Mouse (Mus musculus) right cerebral cortex, postnatal 14 days (tissue): ENCODE measurements around the gene Prf1.

ENCODE experiments used
- DNase-seq: peaks from one replicate; pipeline ENCODE4 v3.0.0; 2022

Prf1 gene

GRCm38 (mm10) chr10:61290479-61290878 is 7.2 kb upstream of the Prf1 start:
- DNase-seq, result no peak

GRCm38 (mm10) chr10:61294242-61294641 is 3.4 kb upstream of the Prf1 start:
- DNase-seq, result no peak

- no peak for DNase-seq
Observed at GRCm38 (mm10) chr10:61296713-61297445, 754 bp upstream of the Prf1 start.

- no peak for DNase-seq
Observed at GRCm38 (mm10) chr10:61300996-61301395, 3.4 kb downstream of the Prf1 start.

GRCm38 (mm10) chr10:61304046-61304445 is 6.4 kb downstream of the Prf1 start:
- DNase-seq, result no peak

- DNase-seq, result no peak
Observed at GRCm38 (mm10) chr10:61305928-61306590, 8.4 kb downstream of the Prf1 start.

GRCm38 (mm10) chr10:61308706-61309320 is 11.2 kb downstream of the Prf1 start:
- no peak for DNase-seq

GRCm38 (mm10) chr10:61312159-61312558 is 14.5 kb downstream of the Prf1 start:
- no peak for DNase-seq

- no peak for DNase-seq
Observed at GRCm38 (mm10) chr10:61312754-61313153, 15.1 kb downstream of the Prf1 start.

- no peak for DNase-seq
Observed at GRCm38 (mm10) chr10:61313750-61314149, 16.1 kb downstream of the Prf1 start.

- DNase-seq, result no peak
Observed at GRCm38 (mm10) chr10:61315324-61315880, 17.8 kb downstream of the Prf1 start.

GRCm38 (mm10) chr10:61318527-61318926 is 20.9 kb downstream of the Prf1 start:
- DNase-seq, result no peak

GRCm38 (mm10) chr10:61324717-61325116 is 27.1 kb downstream of the Prf1 start:
- no peak for DNase-seq

- DNase-seq, result no peak
Observed at GRCm38 (mm10) chr10:61325782-61326328, 28.2 kb downstream of the Prf1 start.

- DNase-seq, result no peak
Observed at GRCm38 (mm10) chr10:61327545-61327944, 29.9 kb downstream of the Prf1 start.

- DNase-seq, result no peak
Observed at GRCm38 (mm10) chr10:61328927-61329326, 31.3 kb downstream of the Prf1 start.

GRCm38 (mm10) chr10:61331046-61331445 is 33.4 kb downstream of the Prf1 start:
- peak; percentile 78 for DNase-seq

GRCm38 (mm10) chr10:61334545-61334944 is 36.9 kb downstream of the Prf1 start:
- DNase-seq, result no peak

GRCm38 (mm10) chr10:61336137-61336536 is 38.5 kb downstream of the Prf1 start:
- DNase-seq, result peak; percentile 92

GRCm38 (mm10) chr10:61336592-61336991 is 39.0 kb downstream of the Prf1 start:
- no peak for DNase-seq

GRCm38 (mm10) chr10:61337665-61338064 is 40.0 kb downstream of the Prf1 start:
- DNase-seq, result no peak

- DNase-seq, result no peak
Observed at GRCm38 (mm10) chr10:61339216-61339615, 41.6 kb downstream of the Prf1 start.

GRCm38 (mm10) chr10:61340247-61340646 is 42.6 kb downstream of the Prf1 start:
- DNase-seq, result no peak
